Mouse (Mus musculus) urinary bladder, adult 2 months (tissue): ENCODE data around the gene Fntb. TPM values are rescaled to one million over a fixed set of nuclear protein-coding genes. Genes with fewer than 3 reads are reported as not detected.

ENCODE experiments used
- DNase-seq: peaks from one replicate; pipeline ENCODE4 v3.0.0; 2022; ENCODE audit warnings: low spot score
- polyA plus RNA-seq: library from polyadenylated mRNA; depleted of rRNA; stranded (reverse); fragments of >200 nt; gene quantifications from 2 replicates; pipeline ENCODE4 v1.2.3, GENCODE M21; 2012; rRNA removed

The Fntb gene
- polyA plus RNA-seq, 1 experiment: 19.3 TPM

GRCm38 (mm10) chr12:76954698-76955423 lies 189.5 kb downstream of the Fntb start:
- DNase-seq: peak; percentile 39

DNA sequence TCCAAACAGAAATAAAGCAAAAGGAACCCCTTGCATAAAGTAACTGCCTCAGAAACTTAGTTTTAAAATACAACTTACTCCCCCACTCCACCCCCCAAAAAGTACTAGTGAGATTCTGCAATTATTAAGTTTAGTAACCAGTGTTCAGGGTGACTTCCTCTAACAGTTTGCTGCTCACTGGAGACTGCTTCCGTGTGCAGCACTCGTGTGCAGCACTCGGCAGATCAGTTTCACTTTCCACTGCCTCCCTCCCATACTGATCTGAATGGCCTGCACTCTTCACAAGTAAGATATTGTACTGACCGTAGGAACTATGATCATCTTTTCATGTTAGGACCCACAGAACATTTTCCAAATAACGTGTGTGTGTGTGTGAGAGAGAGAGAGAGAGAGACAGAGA lies 192.3 kb downstream of the Fntb start:
- no peak for DNase-seq

GRCm38 (mm10) chr12:76961052-76961931 lies 195.9 kb downstream of the Fntb start:
- no peak for DNase-seq

DNA sequence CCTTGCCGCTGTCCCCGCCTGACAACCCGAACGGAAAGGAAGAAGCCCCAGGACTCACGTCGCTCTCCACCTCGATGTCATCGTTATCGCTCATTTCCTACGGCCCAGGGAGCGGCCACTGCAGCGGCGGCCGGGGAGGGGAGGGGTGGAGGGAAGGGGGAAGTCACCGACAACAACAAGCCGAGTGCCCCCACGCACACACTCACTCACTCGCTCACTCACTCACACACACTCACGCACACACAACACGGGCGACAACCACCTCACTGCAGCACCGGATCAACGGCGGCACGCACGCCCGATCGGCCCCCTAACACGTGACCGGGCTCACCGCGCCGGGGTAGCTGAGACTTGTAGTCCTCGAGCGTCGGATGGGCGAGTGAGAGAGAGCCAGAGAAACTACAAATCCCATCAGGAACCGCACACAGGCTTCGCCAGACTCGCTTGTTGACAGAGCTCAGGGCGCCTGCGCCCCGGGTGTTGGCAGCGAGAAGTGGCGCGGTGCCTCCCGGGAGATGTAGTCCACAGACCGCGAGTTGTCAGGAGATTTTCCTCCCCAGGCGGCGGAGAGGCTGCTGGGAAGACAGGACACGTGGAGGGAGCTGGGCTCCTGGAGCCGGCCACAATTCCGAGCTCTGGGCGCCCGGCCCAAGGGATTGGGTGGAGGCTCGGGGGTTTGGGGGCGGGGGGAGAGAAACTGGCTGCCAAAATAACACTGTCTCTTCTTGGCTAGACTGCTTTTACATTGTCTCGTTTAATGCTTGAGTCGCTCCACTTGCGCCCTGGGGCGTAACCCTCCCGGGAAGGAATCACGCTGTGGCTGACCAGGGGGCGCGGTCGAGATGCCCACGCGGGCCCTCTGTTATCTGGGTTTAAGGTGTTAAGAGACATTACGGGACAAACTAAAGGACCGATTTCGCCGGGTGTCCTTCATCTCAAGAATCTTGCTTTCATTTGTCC lies 196.8 kb downstream of the Fntb start, which contains the start of gene Max:
Max (minus strand) TSS at position 270 of the 960 bp plus-strand sequence.
- DNase-seq: peak; percentile 92

DNA sequence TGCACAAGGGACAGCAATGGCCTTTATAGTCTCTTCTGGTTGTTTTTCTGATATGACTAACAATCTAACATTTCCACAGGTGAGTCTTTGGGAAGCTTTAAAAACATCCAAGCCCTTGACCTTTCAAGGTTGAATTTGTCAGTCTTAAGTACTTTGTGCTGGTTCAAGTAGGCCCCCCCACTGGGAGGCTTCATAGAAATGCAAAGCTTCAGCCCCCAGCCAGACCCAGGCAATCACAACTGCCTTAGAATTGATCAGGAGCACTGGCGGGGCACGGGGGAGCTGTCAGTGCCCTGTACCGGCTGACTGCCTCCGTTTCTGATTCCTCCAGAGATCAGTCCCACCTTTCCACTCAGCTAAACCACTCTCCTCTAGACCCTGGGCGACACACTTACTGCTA lies 199.7 kb downstream of the Fntb start:
- no peak for DNase-seq

DNA sequence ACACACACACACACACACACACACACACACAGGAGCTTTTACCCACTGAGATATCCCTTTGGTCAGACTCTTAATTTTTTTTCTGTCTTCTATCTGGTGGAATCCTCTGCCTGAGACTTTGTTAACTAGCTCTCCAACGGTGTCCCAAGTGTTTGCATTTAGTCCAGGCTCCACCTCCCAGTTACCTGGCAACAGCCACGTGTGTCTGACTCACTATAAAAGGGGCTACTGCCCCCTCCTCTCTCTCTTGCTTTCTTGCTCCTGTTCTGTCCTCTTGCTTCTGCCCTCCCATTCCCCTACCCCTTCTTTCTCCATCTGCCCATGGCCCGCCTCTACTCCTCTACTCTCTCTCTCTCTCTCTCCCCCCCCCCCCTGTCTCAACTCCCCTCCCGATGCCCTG lies 200.5 kb downstream of the Fntb start:
- no peak for DNase-seq

Other genes with a start within 250 kb of the Fntb start
- gene Plekhg3, start 234.7 kb upstream of the Fntb start, polyA plus RNA-seq: 56.5 and 62.8 TPM in 2 replicates
- 1.8 and 3.4 TPM in 2 replicates for gene Sptb, start 55.0 kb upstream of the Fntb start, polyA plus RNA-seq
- gene Churc1, start 51 bp upstream of the Fntb start, polyA plus RNA-seq: 130 and 145 TPM in 2 replicates
- gene Gpx2, start 30.0 kb downstream of the Fntb start, polyA plus RNA-seq: 22.1 and 22.4 TPM in 2 replicates
- gene Rab15, start 57.3 kb downstream of the Fntb start, polyA plus RNA-seq: 64.8 and 68.0 TPM in 2 replicates
- gene Max, start 196.6 kb downstream of the Fntb start, polyA plus RNA-seq: 42.5 and 57.7 TPM in 2 replicates